Mouse (Mus musculus) intestine, embryonic 16.5 days (tissue): ENCODE data around the gene Gm20498. TPM values are rescaled to one million over a fixed set of nuclear protein-coding genes. Genes with fewer than 3 reads are reported as not detected.
"Not testable (repeated sequence)": the region's sequence is repeated elsewhere in the genome, so short reads cannot be mapped to it uniquely, and the experiment has no call there.

Experiments used
- ATAC-seq: fragments of 200-750 bp; cut with Nextera tagmentation; 2 replicates; pipeline ENCODE4 v1.8.0; 2017; ENCODE audit warnings: moderate TSS enrichment, moderate library complexity
- H3K27ac ChIP-seq: fragments of 300-500 bp; sonication (generic); 2 replicates; pipeline ENCODE4 v1.5.1; 2014; ENCODE audit warnings: mild to moderate bottlenecking, low read length
- H3K27me3 ChIP-seq: fragments of 300-500 bp; sonication (generic); replicated peaks from 2 replicates; pipeline ENCODE4 v1.6.1; 2014; ENCODE audit warnings: low read length, control low read depth, mixed read lengths; ENCODE audit not compliant: control insufficient read depth, insufficient read depth
- H3K36me3 ChIP-seq: fragments of 300-500 bp; sonication (generic); 2 replicates; pipeline ENCODE4 v1.6.1; 2014; ENCODE audit warnings: low read length, control low read depth; ENCODE audit not compliant: control insufficient read depth, insufficient read depth
- H3K4me1 ChIP-seq: fragments of 300-500 bp; sonication (generic); 2 replicates; pipeline ENCODE4 v1.6.1; 2014; ENCODE audit warnings: low read length, control low read depth, mixed read lengths; ENCODE audit not compliant: control insufficient read depth, insufficient read depth
- H3K4me2 ChIP-seq: fragments of 300-500 bp; sonication (generic); 2 replicates; pipeline ENCODE4 v1.6.1; 2014; ENCODE audit warnings: low read depth, low read length, control low read depth
- H3K4me3 ChIP-seq: fragments of 300-500 bp; sonication (generic); 2 replicates; pipeline ENCODE4 v1.5.1; 2014; ENCODE audit warnings: mild to moderate bottlenecking, low read length
- H3K9ac ChIP-seq: fragments of 300-500 bp; sonication (generic); 2 replicates; pipeline ENCODE4 v1.6.1; 2014; ENCODE audit warnings: low read depth, low read length
- H3K9me3 ChIP-seq: fragments of 300-500 bp; sonication (generic); 2 replicates; pipeline ENCODE4 v1.6.1; 2016; ENCODE audit warnings: low read length, control low read depth; ENCODE audit not compliant: control insufficient read depth
- WGBS: fragments of 180-500 bp; shearing (Covaris S2); extraction: QIAGEN DNeasy Blood & Tissue Kit; methylation state at CpG from one replicate; pipeline ENCODE4 v1.1.7; 2014; 5-methylcytosine and 5-hydroxymethylcytosine counted together
- polyA plus RNA-seq: library from polyadenylated mRNA; unstranded; fragments of >200 nt; fragmentation: Nextera tagmentation; extraction: Ambion mirVana; gene quantifications from 2 replicates; pipeline ENCODE4 v1.2.1, GENCODE M21; 2015

Gm20498 gene
- polyA plus RNA-seq, 1 experiment from 2014 or later: 28.9 TPM

- no peaks in the 10 kb centered on the region for H3K9me3 ChIP-seq
- H3K4me3 ChIP-seq: no peak overlapping the region
- H3K27ac ChIP-seq: no peak overlapping the region
- no peak overlapping the region for H3K4me2 ChIP-seq
- H3K27me3 ChIP-seq: no peaks in the 10 kb centered on the region
- no peaks in the 10 kb centered on the region for H3K36me3 ChIP-seq
- WGBS: 72% methylated on average over 5 of the region's 5 CpGs
- peak; percentile 81 for ATAC-seq
- no peaks in the 10 kb centered on the region for H3K4me1 ChIP-seq
- H3K9ac ChIP-seq: no peak overlapping the region
These were observed 42.2 kb downstream of the Gm20498 start for GRCm38 (mm10) chr12:81490491-81490890.

GRCm38 (mm10) chr12:81485311-81485710 is 47.4 kb downstream of the Gm20498 start:
- Histone ChIP-seq H3K36me3 (no peaks in the 10 kb centered on the region), H3K27me3 (no peaks in the 10 kb centered on the region), H3K9me3 (no peaks in the 10 kb centered on the region), H3K27ac (peak overlapping the region; percentile 98), H3K9ac (peak overlapping the region; percentile 83), H3K4me2 (peak overlapping the region; percentile 55), H3K4me1 (no peaks in the 10 kb centered on the region), H3K4me3 (peak overlapping the region; percentile 81)
- 46% methylated on average over 6 of the region's 6 CpGs for WGBS
- ATAC-seq: peak; percentile 26; the same call in 1 of the 2 replicates

GRCm38 (mm10) chr12:81484727-81485191 is 47.9 kb downstream of the Gm20498 start, which contains the start of gene Cox16:
Gene Cox16 (minus strand): TSS chr12:81485127.
- no peaks in the 10 kb centered on the region for H3K36me3 ChIP-seq
- H3K4me2 ChIP-seq: peak within 1 kb of the TSS; percentile 64
- under 1% methylated on average over 31 of the region's 31 CpGs for WGBS
- no peaks in the 10 kb centered on the region for H3K4me1 ChIP-seq
- peak within 1 kb of the TSS; percentile 83 for H3K9ac ChIP-seq
- ATAC-seq: peak; percentile 98
- no peaks in the 10 kb centered on the region for H3K9me3 ChIP-seq
- H3K27ac ChIP-seq: peak within 1 kb of the TSS; percentile 98
- peak within 1 kb of the TSS; percentile 81 for H3K4me3 ChIP-seq
- H3K27me3 ChIP-seq: no peaks in the 10 kb centered on the region

GRCm38 (mm10) chr12:81484212-81484611 is 48.5 kb downstream of the Gm20498 start:
- Histone ChIP-seq H3K9ac (peak overlapping the region; percentile 83), H3K4me1 (no peaks in the 10 kb centered on the region), H3K27me3 (no peaks in the 10 kb centered on the region), H3K4me3 (peak overlapping the region; percentile 81), H3K4me2 (peak overlapping the region; percentile 64), H3K36me3 (no peaks in the 10 kb centered on the region), H3K27ac (peak overlapping the region; percentile 98), H3K9me3 (no peaks in the 10 kb centered on the region)
- ATAC-seq: no peak
- 1% methylated on average over 7 of the region's 7 CpGs for WGBS

- Histone ChIP-seq H3K27me3 (no peaks in the 10 kb centered on the region), H3K9me3 (no peaks in the 10 kb centered on the region), H3K36me3 (no peaks in the 10 kb centered on the region), H3K9ac (peak overlapping the region; percentile 53), H3K27ac (no peak overlapping the region), H3K4me2 (peak overlapping the region; percentile 64), H3K4me3 (peak overlapping the region; percentile 81), H3K4me1 (no peaks in the 10 kb centered on the region)
- 32% methylated on average over 17 of the region's 17 CpGs for WGBS
- no peak for ATAC-seq
These were observed 49.0 kb downstream of the Gm20498 start for GRCm38 (mm10) chr12:81483656-81484055.

GRCm38 (mm10) chr12:81459051-81459450 is 73.7 kb downstream of the Gm20498 start:
- not testable (repeated sequence) for H3K36me3 ChIP-seq, H3K9ac ChIP-seq, H3K4me1 ChIP-seq, H3K27me3 ChIP-seq, H3K9me3 ChIP-seq, H3K27ac ChIP-seq, H3K4me2 ChIP-seq, H3K4me3 ChIP-seq, ATAC-seq
- 97% methylated on average over 7 of the region's 7 CpGs for WGBS

- H3K9ac ChIP-seq, H3K27me3 ChIP-seq, H3K4me3 ChIP-seq, H3K27ac ChIP-seq, H3K4me1 ChIP-seq, H3K9me3 ChIP-seq, H3K4me2 ChIP-seq, ATAC-seq, H3K36me3 ChIP-seq: not testable (repeated sequence)
- 91% methylated on average over 9 of the region's 9 CpGs for WGBS
These were observed 93.7 kb downstream of the Gm20498 start for GRCm38 (mm10) chr12:81438985-81439384.

- peak; percentile 95 for ATAC-seq
- H3K4me3 ChIP-seq, H3K4me1 ChIP-seq, H3K27ac ChIP-seq, H3K9ac ChIP-seq, H3K9me3 ChIP-seq, H3K27me3 ChIP-seq, H3K4me2 ChIP-seq, H3K36me3 ChIP-seq: not testable (repeated sequence)
- 43% methylated on average over 2 of the region's 2 CpGs for WGBS
These were observed 97.9 kb downstream of the Gm20498 start for GRCm38 (mm10) chr12:81434778-81435177.

GRCm38 (mm10) chr12:81421846-81422245 is 110.9 kb downstream of the Gm20498 start, which contains the start of gene Adam4:
Gene Adam4 (minus strand): TSS chr12:81421946.
- 78% methylated on average over 1 of the region's 1 CpGs for WGBS
- H3K4me1 ChIP-seq: no peaks in the 10 kb centered on the region
- no peak within 1 kb of the TSS for H3K27ac ChIP-seq
- no peak within 1 kb of the TSS for H3K4me2 ChIP-seq
- no peak within 1 kb of the TSS for H3K9ac ChIP-seq
- no peak within 1 kb of the TSS for H3K4me3 ChIP-seq
- 0 out of 2 replicates have a peak, but pooled peaks cover 2% of the 10 kb centered on the region for H3K36me3 ChIP-seq
- ATAC-seq: no peak
- no peaks in the 10 kb centered on the region for H3K27me3 ChIP-seq
- peaks cover 20% of the 10 kb centered on the region for H3K9me3 ChIP-seq

- Histone ChIP-seq H3K9me3 (no peaks in the 10 kb centered on the region), H3K27ac (no peak overlapping the region), H3K36me3 (no peaks in the 10 kb centered on the region), H3K4me3 (no peak overlapping the region), H3K4me1 (no peaks in the 10 kb centered on the region), H3K9ac (no peak overlapping the region), H3K27me3 (no peaks in the 10 kb centered on the region), H3K4me2 (no peak overlapping the region)
- WGBS: 90% methylated on average over 3 of the region's 3 CpGs
- no peak for ATAC-seq
These were observed 119.5 kb downstream of the Gm20498 start for GRCm38 (mm10) chr12:81413211-81413610.
